Mouse (Mus musculus) brain, embryonic 14.5 days (tissue): ENCODE measurements at regions not wholly inside any gene's neighbourhood (a gene's known extent, or its start where the extent isn't known, plus 50 kb on each side); places are given as distances from the start of the nearest gene placed in this dataset.

ENCODE experiments used
- CTCF ChIP-seq: fragments of 200-500 bp; IDR thresholded peaks from 2 replicates; pipeline ENCODE4 v1.5.1; 2012; ENCODE audit warnings: inconsistent platforms, mild to moderate bottlenecking, moderate library complexity, borderline replicate concordance; ENCODE audit not compliant: insufficient read depth, insufficient read length; ENCODE audit errors: extremely low read depth
- POLR2A ChIP-seq: fragments of 200-500 bp; IDR thresholded peaks from 2 replicates; pipeline ENCODE4 v1.6.1; 2012; ENCODE audit warnings: mild to moderate bottlenecking, inconsistent platforms, borderline replicate concordance; ENCODE audit not compliant: poor library complexity, insufficient read depth, insufficient read length, severe bottlenecking; ENCODE audit errors: extremely low read depth

- TF ChIP-seq POLR2A: no peak
- TF ChIP-seq CTCF: no peak
Observed at GRCm38 (mm10) chr14:8948751-8949150, 282.7 kb upstream of the 4930452B06Rik start.
